Mouse (Mus musculus): ENCODE data around the gene A4gnt. TPM values are rescaled to one million over a fixed set of nuclear protein-coding genes. Genes with fewer than 3 reads are reported as not detected.

A4gnt gene
- polyA plus RNA-seq, 1 experiment, result not detected

- DNase-seq (ENCODE audit: low read depth), result no peak
- TF ChIP-seq POLR2A (IDR thresholded peaks at IDR 0.05; ENCODE audit: borderline replicate concordance, extremely low read depth, insufficient read depth, insufficient read length, poor library complexity, severe bottlenecking) (no peak), CTCF (IDR thresholded peaks at IDR 0.05; ENCODE audit: borderline replicate concordance, extremely low read depth, insufficient read depth, insufficient read length) (no peak)
Measured at GRCm38 (mm10) chr9:99637227-99637626, 24.9 kb downstream of the A4gnt start.

DNA sequence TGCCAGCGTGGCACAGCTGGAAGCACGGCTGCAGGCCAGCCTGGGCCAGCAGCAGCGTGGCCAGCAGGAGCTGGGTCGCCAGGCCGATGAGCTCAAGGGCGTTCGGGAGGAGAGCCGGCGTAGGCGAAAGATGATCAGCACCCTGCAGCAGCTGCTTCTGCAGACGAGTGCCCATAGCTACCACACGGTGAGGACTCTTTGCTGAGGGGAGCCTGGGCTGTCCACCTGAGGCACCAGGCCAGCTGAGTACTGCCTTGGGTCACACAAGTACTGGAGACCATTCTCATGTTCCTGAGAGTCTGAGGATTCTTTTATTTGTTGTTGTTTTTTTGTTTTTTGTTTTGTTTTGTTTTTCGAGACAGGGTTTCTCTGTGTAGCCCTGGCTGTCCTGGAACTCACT is 25.4 kb downstream of the A4gnt start:
- no peak for DNase-seq (ENCODE audit: low read depth)
- TF ChIP-seq POLR2A (IDR thresholded peaks at IDR 0.05; ENCODE audit: borderline replicate concordance, extremely low read depth, insufficient read depth, insufficient read length, poor library complexity, severe bottlenecking), result no peak
- no peak for TF ChIP-seq CTCF (IDR thresholded peaks at IDR 0.05; ENCODE audit: borderline replicate concordance, extremely low read depth, insufficient read depth, insufficient read length)

DNA sequence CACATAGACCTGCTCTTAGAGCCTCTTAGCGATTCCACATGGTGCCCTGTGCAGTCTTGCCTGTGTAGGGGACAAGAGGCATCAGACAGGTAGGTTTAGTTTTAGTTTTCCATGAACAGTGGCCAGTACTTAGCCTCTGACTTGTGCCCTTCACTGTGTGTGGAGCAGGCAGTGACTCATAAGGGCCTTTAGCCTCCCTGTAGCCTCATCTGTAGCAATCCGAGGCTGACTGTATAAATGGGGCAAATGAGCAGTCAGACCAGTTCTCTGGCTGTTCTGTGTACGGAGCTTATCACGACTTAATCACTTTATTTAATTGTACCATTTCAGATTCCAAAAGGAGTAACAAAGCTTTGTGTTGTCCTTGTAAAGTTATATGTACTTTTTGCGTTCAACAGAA is 27.7 kb downstream of the A4gnt start:
- TF ChIP-seq POLR2A (IDR thresholded peaks at IDR 0.05; ENCODE audit: borderline replicate concordance, extremely low read depth, insufficient read depth, insufficient read length, poor library complexity, severe bottlenecking), result no peak
- DNase-seq (ENCODE audit: low read depth), result no peak

DNA sequence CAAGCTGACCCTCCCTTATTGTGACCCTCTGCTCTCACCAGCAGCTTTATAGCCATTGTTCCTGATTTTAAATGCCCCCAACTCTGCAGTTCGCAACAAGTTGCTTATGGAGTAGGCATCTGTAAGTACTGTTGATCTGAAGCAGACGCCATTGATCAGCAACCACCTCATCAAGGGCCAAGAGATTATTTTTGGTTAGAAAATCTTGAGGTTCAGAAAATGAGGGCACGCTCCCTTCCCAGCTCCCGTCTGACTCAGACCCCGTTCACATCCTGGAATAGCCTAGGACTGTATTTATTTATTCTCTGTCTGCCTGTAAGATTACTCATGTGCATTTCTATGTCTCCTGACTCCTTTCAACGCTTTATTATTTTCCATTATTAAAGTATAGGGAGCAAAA is 33.1 kb downstream of the A4gnt start:
- TF ChIP-seq POLR2A (IDR thresholded peaks at IDR 0.05; ENCODE audit: borderline replicate concordance, extremely low read depth, insufficient read depth, insufficient read length, poor library complexity, severe bottlenecking), result no peak
- no peak for DNase-seq (ENCODE audit: low read depth)

- DNase-seq (ENCODE audit: low read depth), result no peak
- no peak for TF ChIP-seq CTCF (IDR thresholded peaks at IDR 0.05; ENCODE audit: borderline replicate concordance, extremely low read depth, insufficient read depth, insufficient read length)
Measured at GRCm38 (mm10) chr9:99646102-99646501, 33.8 kb downstream of the A4gnt start.

- no peak for DNase-seq (ENCODE audit: low read depth)
- TF ChIP-seq POLR2A (IDR thresholded peaks at IDR 0.05; ENCODE audit: borderline replicate concordance, extremely low read depth, insufficient read depth, insufficient read length, poor library complexity, severe bottlenecking) (no peak), CTCF (IDR thresholded peaks at IDR 0.05; ENCODE audit: borderline replicate concordance, extremely low read depth, insufficient read depth, insufficient read length) (no peak)
Measured at GRCm38 (mm10) chr9:99660756-99661155, 48.5 kb downstream of the A4gnt start.

- DNase-seq (ENCODE audit: low read depth), result no peak
Measured at GRCm38 (mm10) chr9:99661606-99662166, 49.4 kb downstream of the A4gnt start.

GRCm38 (mm10) chr9:99662406-99662805 is 50.1 kb downstream of the A4gnt start:
- TF ChIP-seq CTCF (IDR thresholded peaks at IDR 0.05; ENCODE audit: borderline replicate concordance, extremely low read depth, insufficient read depth, insufficient read length), result peak; percentile 95
- no peak for TF ChIP-seq POLR2A (IDR thresholded peaks at IDR 0.05; ENCODE audit: borderline replicate concordance, extremely low read depth, insufficient read depth, insufficient read length, poor library complexity, severe bottlenecking)

More at GRCm38 (mm10) chr9:99661606-99662166, 49.4 kb downstream of the A4gnt start:
- TF ChIP-seq POLR2A (IDR thresholded peaks at IDR 0.05; ENCODE audit: borderline replicate concordance, extremely low read depth, insufficient read depth, insufficient read length, poor library complexity, severe bottlenecking), result no peak
- TF ChIP-seq CTCF (IDR thresholded peaks at IDR 0.05; ENCODE audit: borderline replicate concordance, extremely low read depth, insufficient read depth, insufficient read length), result no peak

GRCm38 (mm10) chr9:99662887-99663286 is 50.6 kb downstream of the A4gnt start:
- TF ChIP-seq POLR2A (IDR thresholded peaks at IDR 0.05; ENCODE audit: borderline replicate concordance, extremely low read depth, insufficient read depth, insufficient read length, poor library complexity, severe bottlenecking), result no peak
- no peak for TF ChIP-seq CTCF (IDR thresholded peaks at IDR 0.05; ENCODE audit: borderline replicate concordance, extremely low read depth, insufficient read depth, insufficient read length)
- DNase-seq (ENCODE audit: low read depth), result no peak

More at GRCm38 (mm10) chr9:99662406-99662805, 50.1 kb downstream of the A4gnt start:
- peak; percentile 90 for DNase-seq (ENCODE audit: low read depth)

GRCm38 (mm10) chr9:99667596-99667995 is 55.3 kb downstream of the A4gnt start:
- TF ChIP-seq CTCF (IDR thresholded peaks at IDR 0.05; ENCODE audit: borderline replicate concordance, extremely low read depth, insufficient read depth, insufficient read length) (no peak), POLR2A (IDR thresholded peaks at IDR 0.05; ENCODE audit: borderline replicate concordance, extremely low read depth, insufficient read depth, insufficient read length, poor library complexity, severe bottlenecking) (no peak)
- no peak for DNase-seq (ENCODE audit: low read depth)

GRCm38 (mm10) chr9:99671603-99672002 is 59.3 kb downstream of the A4gnt start:
- peak; percentile 23 for DNase-seq (ENCODE audit: low read depth)
- TF ChIP-seq CTCF (IDR thresholded peaks at IDR 0.05; ENCODE audit: borderline replicate concordance, extremely low read depth, insufficient read depth, insufficient read length) (peak; percentile 32; the same call in 1 of the 2 replicates), POLR2A (IDR thresholded peaks at IDR 0.05; ENCODE audit: borderline replicate concordance, extremely low read depth, insufficient read depth, insufficient read length, poor library complexity, severe bottlenecking) (no peak)

Other genes starting within 250 kb of the A4gnt start
- gene Mras, start 175.1 kb upstream of the A4gnt start, polyA plus RNA-seq (2012; rRNA removed), result 61.5 and 71.0 TPM in 2 replicates
- 0.25 and 0.56 TPM in 2 replicates for gene Nme9, start 161.0 kb upstream of the A4gnt start, polyA plus RNA-seq (2012; rRNA removed)
- 54.8 and 57.7 TPM in 2 replicates for gene Armc8, start 43.6 kb upstream of the A4gnt start, polyA plus RNA-seq (2012; rRNA removed)
- 18.0 and 19.6 TPM in 2 replicates for gene Dbr1, start 36.7 kb upstream of the A4gnt start, polyA plus RNA-seq (2012; rRNA removed)
- gene Dzip1l, start 17.0 kb downstream of the A4gnt start, polyA plus RNA-seq (2012; rRNA removed), result 5.2 and 8.2 TPM in 2 replicates
- gene Cldn18, start 104.8 kb downstream of the A4gnt start, polyA plus RNA-seq (2012; rRNA removed), result not detected in 2 replicates

All from brain, embryonic 14.5 days (tissue).